Mouse (Mus musculus): ENCODE results near the gene Gpi1.

DNA sequence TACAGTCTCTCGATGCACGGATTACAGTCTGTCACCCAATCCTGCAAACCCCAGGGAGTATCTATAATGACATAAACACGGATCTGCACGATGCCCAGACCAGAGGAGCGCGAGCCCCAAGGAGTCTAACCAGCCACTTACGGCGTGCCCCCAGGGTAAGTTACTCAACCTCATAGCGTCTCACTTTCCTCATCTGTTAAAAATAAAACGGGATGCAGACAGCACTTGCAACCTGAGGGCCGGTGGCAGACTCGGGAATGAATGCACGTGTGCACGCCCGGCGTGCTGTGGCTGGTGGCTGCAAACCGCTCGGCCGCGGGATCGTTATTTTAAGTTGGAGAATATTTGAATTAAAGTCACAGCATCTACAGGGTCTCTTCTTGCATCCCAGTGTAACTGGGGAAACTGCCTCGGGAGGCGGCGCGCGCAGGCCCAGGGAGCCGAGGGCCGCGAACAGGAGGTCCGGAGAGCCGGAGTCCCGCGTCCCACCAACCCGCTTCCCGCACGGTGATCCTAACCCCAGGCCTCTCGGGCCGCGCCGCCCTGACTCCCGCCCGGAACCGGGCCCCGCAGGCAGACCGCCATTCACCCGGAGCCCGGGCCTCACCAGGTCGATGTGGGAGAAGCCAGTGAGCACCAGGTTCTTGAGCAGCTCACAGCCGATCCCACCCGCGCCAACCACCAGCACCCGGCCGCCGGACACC, 62.2 kb downstream of the Gpi1 start:
- TF ChIP-seq CTCF (IDR thresholded peaks at IDR 0.05 in 2 of 3, conservative IDR thresholded peaks at IDR 0.05 in 1 of 3; ENCODE audit: control insufficient read depth in 1 of 3, insufficient read depth in 1 of 3, low read depth in 2 of 3, low read length in 3 of 3, poor library complexity in 1 of 3, severe bottlenecking in 1 of 3) (no peak), GABPA (IDR thresholded peaks at IDR 0.05; ENCODE audit: low read depth, low read length) (no peak), POLR2AphosphoS2 (IDR thresholded peaks at IDR 0.05; ENCODE audit: low read length) (no peak), USF1 (IDR thresholded peaks at IDR 0.05; ENCODE audit: low read depth, low read length) (no peak)

Data from MEL (cell line).